Mouse (Mus musculus) liver, postnatal 0 days (tissue): ENCODE results near the gene Pex14. TPM values are rescaled to one million over a fixed set of nuclear protein-coding genes. Genes with fewer than 3 reads are reported as not detected.

Source experiments
- ATAC-seq: fragments of 200-750 bp; cut with Nextera tagmentation; 2 replicates; pipeline ENCODE4 v1.8.0; 2017; ENCODE audit warnings: mild to moderate bottlenecking, moderate library complexity
- DNase-seq: peaks from one replicate; pipeline ENCODE4 v3.0.0-alpha.2; 2016
- H3K27ac ChIP-seq: fragments of 300-500 bp; sonication (generic); 2 replicates; pipeline ENCODE4 v1.5.1; 2014; ENCODE audit warnings: antibody characterized with exemption, moderate library complexity, mild to moderate bottlenecking, low read depth
- H3K27me3 ChIP-seq: fragments of 300-500 bp; sonication (generic); 2 replicates; pipeline ENCODE4 v1.6.1; 2014; ENCODE audit warnings: low read length, control low read depth, mixed read lengths; ENCODE audit not compliant: insufficient read depth
- H3K36me3 ChIP-seq: fragments of 300-500 bp; sonication (generic); replicated peaks from 2 replicates; pipeline ENCODE4 v1.6.1; 2014; ENCODE audit warnings: mild to moderate bottlenecking, control low read depth, low read length, moderate library complexity, mixed read lengths; ENCODE audit not compliant: insufficient read depth
- H3K4me1 ChIP-seq: fragments of 300-500 bp; sonication (generic); 2 replicates; pipeline ENCODE4 v1.6.1; 2014; ENCODE audit warnings: antibody characterized with exemption, mild to moderate bottlenecking, control low read depth; ENCODE audit not compliant: insufficient read depth
- H3K4me2 ChIP-seq: fragments of 300-500 bp; sonication (generic); 2 replicates; pipeline ENCODE4 v1.6.1; 2014; ENCODE audit warnings: low read depth, mild to moderate bottlenecking, low read length, moderate library complexity, mixed read lengths
- H3K4me3 ChIP-seq: fragments of 300-500 bp; sonication (generic); 2 replicates; pipeline ENCODE4 v1.5.1; 2014; ENCODE audit warnings: low read depth, low read length
- H3K9ac ChIP-seq: fragments of 300-500 bp; sonication (generic); replicated peaks from 2 replicates; pipeline ENCODE4 v1.6.1; 2014; ENCODE audit warnings: mild to moderate bottlenecking, moderate library complexity
- H3K9me3 ChIP-seq: fragments of 300-500 bp; sonication (generic); 2 replicates; pipeline ENCODE4 v1.6.1; 2016; ENCODE audit warnings: mild to moderate bottlenecking, control low read depth, low read length, mixed read lengths
- CTCF ChIP-seq: sonication (generic); IDR thresholded peaks from 2 replicates; pipeline ENCODE4 v1.5.1; 2016; ENCODE audit warnings: antibody characterized with exemption, low read depth
- EP300 ChIP-seq: IDR thresholded peaks from 2 replicates; pipeline ENCODE4 v1.6.1; 2016; ENCODE audit warnings: antibody characterized with exemption, low read depth, mild to moderate bottlenecking
- WGBS: fragments of 180-500 bp; shearing (Covaris S2); extraction: QIAGEN DNeasy Blood & Tissue Kit; methylation state at CpG from one replicate; pipeline ENCODE4 v1.1.7; 2014; ENCODE audit not compliant: insufficient replicate concordance; 5-methylcytosine and 5-hydroxymethylcytosine counted together
- polyA plus RNA-seq: library from polyadenylated mRNA; unstranded; fragments of >200 nt; fragmentation: Nextera tagmentation; extraction: Ambion mirVana; gene quantifications from 2 replicates; pipeline ENCODE4 v1.2.1, GENCODE M21; 2015

Gene Pex14
- polyA plus RNA-seq, 1 experiment from 2014 or later: 53.6 TPM

DNA sequence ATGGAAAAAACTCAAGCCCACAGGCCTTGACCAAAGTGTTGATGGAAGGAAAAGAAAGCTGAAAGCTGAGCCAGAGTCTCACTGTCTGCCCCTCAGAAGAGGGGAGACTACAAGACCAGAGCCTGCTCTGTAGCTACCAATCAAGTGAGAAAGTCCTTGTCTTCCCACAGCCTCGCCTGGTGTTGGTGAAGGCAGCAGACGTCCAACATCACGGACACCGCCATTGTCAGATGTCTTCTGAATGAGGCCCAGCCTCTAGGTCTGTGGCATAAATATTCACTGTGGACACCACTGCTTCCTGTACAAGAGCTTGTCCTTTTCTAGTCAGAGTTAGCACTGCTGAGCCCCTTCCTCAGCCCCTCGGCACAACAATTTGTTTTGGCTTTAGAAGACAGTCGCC lies 80.2 kb downstream of the Pex14 start:
- TF ChIP-seq CTCF (no peak), EP300 (no peak)
- DNase-seq (no peak), ATAC-seq (no peak)
- Histone ChIP-seq H3K27me3 (no peaks in the 10 kb centered on the region), H3K27ac (peak overlapping the region; percentile 39; the same call in 1 of the 2 replicates), H3K4me2 (no peak overlapping the region), H3K36me3 (no peaks in the 10 kb centered on the region), H3K9me3 (no peaks in the 10 kb centered on the region), H3K4me3 (no peak overlapping the region), H3K4me1 (peaks cover 5% of the 10 kb centered on the region; the same call in 1 of the 2 replicates), H3K9ac (no peak overlapping the region)
- 80% methylated on average over 6 of the region's 6 CpGs for WGBS

DNA sequence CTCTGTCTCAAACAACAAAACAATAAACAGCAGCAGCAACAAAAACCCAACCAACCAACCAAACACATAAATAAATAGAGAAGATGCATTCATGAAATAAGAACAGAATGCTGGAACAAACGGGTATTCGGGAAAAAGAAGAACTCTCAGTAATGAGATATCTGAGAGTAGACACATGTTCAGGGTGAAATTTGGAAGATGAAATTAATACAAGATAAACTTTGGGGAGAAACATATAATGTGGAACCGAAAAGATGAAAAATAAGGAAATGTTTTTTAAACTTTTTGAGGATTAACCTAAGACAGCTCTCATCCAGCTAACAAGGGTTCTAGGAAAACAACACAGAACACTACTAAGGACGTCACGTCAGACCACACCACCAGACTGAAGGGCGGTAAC lies 92.9 kb downstream of the Pex14 start:
- Histone ChIP-seq H3K36me3 (no peaks in the 10 kb centered on the region), H3K9ac (no peak overlapping the region), H3K4me1 (no peaks in the 10 kb centered on the region), H3K4me2 (no peak overlapping the region), H3K27ac (no peak overlapping the region), H3K9me3 (no peaks in the 10 kb centered on the region), H3K4me3 (no peak overlapping the region), H3K27me3 (no peaks in the 10 kb centered on the region)
- DNase-seq: no peak
- 83% methylated on average over 6 of the region's 6 CpGs for WGBS
- ATAC-seq: no peak
- no peak for TF ChIP-seq EP300
- no peak for TF ChIP-seq CTCF

DNA sequence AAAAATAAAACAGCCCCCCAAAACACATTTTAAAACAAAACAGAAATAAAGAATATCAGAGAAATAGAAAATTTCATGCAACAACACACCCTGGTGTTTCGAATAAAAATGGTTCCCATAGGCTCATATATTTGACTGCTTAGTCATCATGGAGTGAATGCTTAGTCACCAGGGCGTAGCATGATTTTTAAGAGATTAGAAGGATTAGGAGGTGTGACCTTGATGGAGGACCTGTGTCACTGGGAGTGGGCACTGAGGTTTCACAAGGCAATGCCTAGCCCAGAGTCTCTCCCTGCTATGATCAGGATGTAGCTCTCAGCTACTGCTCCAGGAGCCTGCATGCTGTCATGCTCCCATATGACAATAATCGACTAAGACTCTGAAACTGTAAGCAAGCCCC lies 93.6 kb downstream of the Pex14 start:
- H3K27ac ChIP-seq: no peak overlapping the region
- 81% methylated on average over 3 of the region's 3 CpGs for WGBS
- no peak for TF ChIP-seq CTCF
- no peak for TF ChIP-seq EP300
- no peak for ATAC-seq
- no peak overlapping the region for H3K4me3 ChIP-seq
- DNase-seq: no peak
- H3K9ac ChIP-seq: no peak overlapping the region
- no peaks in the 10 kb centered on the region for H3K4me1 ChIP-seq
- H3K9me3 ChIP-seq: no peaks in the 10 kb centered on the region
- no peak overlapping the region for H3K4me2 ChIP-seq
- H3K27me3 ChIP-seq: no peaks in the 10 kb centered on the region
- no peaks in the 10 kb centered on the region for H3K36me3 ChIP-seq

DNA sequence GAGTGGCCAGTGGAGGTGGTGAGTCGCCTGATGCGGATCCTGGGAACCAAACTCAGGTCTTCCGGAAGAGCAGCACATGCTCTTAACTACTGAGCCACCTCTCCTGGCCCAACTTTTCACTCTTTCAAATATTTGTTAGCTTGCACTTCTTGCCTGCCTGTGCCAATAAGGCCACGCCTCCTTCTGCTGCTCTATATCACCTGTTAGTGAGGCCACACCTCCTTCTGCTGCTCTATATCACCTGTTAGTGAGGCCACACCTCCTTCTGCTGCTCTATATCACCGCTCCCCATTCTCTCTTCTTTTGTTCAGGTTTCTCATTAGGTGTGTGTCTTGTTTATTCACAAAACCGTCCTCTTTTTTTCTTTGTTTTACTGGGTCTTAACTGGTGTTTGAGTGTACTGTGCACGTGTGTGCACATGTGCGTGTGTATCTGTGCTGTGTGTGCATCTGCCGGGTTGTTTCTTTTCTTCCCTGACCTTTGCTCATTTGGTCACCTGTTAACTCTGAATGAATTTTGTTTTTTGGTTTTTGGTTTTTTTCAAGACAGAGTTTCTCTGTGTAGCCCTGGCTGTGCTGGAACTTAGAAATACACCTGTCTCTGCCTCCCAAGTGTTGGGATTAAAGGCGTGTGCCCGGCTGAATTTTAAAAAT lies 97.1 kb downstream of the Pex14 start:
- ATAC-seq: peak; percentile 35; the same call in 1 of the 2 replicates

DNA sequence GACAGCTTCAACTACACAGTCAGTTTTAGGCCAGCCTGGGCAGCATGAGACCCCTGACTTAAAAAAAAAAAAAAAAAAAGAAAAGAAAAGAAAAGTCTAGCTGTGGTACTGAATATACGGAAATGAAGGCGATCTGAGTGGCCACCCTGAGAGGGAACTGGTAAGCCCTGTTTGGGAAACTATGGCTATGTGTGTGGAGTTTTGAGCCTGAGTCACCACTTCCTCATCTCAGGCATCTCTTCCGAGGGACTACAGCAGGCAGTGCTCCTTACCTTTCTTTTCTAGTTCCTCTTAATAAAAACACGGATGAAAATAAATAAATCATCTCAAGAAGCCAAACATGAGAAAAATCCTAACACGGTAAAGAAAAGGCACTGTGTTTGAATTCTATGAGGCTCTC lies 98.2 kb downstream of the Pex14 start:
- H3K4me2 ChIP-seq: no peak overlapping the region
- no peaks in the 10 kb centered on the region for H3K9me3 ChIP-seq
- 60% methylated on average over 5 of the region's 5 CpGs for WGBS
- H3K36me3 ChIP-seq: no peaks in the 10 kb centered on the region
- ATAC-seq: no peak
- H3K4me1 ChIP-seq: no peaks in the 10 kb centered on the region
- TF ChIP-seq CTCF (no peak), EP300 (no peak)
- no peaks in the 10 kb centered on the region for H3K27me3 ChIP-seq
- no peak overlapping the region for H3K4me3 ChIP-seq
- no peak overlapping the region for H3K9ac ChIP-seq
- DNase-seq: no peak
- no peak overlapping the region for H3K27ac ChIP-seq

More for the DNA sequence above, 97.1 kb downstream of the Pex14 start:
- H3K4me3 ChIP-seq: no peak overlapping the region
- no peak overlapping the region for H3K9ac ChIP-seq
- H3K9me3 ChIP-seq: no peaks in the 10 kb centered on the region
- no peaks in the 10 kb centered on the region for H3K36me3 ChIP-seq
- no peak for DNase-seq
- no peak overlapping the region for H3K27ac ChIP-seq
- H3K4me1 ChIP-seq: no peaks in the 10 kb centered on the region
- H3K27me3 ChIP-seq: no peaks in the 10 kb centered on the region
- 81% methylated on average over 11 of the region's 11 CpGs for WGBS
- no peak overlapping the region for H3K4me2 ChIP-seq
- TF ChIP-seq CTCF (no peak), EP300 (no peak)

DNA sequence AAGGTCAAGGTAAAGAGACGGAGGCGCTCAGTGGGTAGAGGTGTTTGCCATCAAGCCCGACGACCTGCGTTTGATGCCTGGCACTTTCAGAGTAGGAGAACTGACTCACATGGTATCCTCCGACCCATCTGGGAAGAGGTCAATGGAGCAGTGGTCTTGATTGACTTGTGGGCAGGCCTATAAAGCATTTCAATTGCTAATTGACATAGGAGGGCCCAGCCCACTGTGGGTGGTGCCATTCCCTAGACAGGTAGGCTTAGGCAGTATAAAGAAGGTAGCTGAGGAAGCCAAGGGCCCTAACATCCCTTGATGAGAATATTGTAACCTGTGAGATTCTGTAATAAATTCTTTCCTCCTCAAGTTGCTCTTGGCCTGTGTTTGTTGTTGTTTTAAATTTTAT lies 98.9 kb downstream of the Pex14 start:
- TF ChIP-seq EP300: no peak
- TF ChIP-seq CTCF: no peak
- H3K36me3 ChIP-seq: no peaks in the 10 kb centered on the region
- no peak overlapping the region for H3K9ac ChIP-seq
- DNase-seq (no peak), ATAC-seq (no peak)
- H3K4me1 ChIP-seq: no peaks in the 10 kb centered on the region
- no peaks in the 10 kb centered on the region for H3K9me3 ChIP-seq
- no peaks in the 10 kb centered on the region for H3K27me3 ChIP-seq
- H3K4me3 ChIP-seq: no peak overlapping the region
- H3K4me2 ChIP-seq: no peak overlapping the region
- H3K27ac ChIP-seq: no peak overlapping the region
- 93% methylated on average over 6 of the region's 6 CpGs for WGBS

DNA sequence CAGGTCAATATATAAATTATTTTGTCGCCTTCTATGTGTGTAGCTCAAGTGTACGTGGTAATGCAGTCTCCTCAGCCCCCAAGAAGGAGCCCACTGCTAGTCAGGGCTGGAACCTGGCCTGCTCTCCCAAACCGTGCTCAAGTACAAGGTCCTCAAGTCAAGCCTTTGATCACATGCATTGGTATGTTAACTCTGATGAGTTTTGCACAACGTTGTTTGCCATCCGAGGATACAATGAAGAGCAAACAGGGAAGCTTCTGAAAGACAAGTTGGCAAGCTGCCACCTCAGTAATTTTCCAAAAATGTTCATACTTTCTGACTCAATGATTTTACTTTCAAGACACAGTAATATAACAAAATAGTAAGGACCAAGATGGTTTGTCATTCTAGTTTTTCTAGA lies 105.7 kb downstream of the Pex14 start:
- H3K9me3 ChIP-seq: no peaks in the 10 kb centered on the region
- no peak overlapping the region for H3K4me2 ChIP-seq
- no peaks in the 10 kb centered on the region for H3K4me1 ChIP-seq
- H3K36me3 ChIP-seq: 0 out of 2 replicates have a peak, but pooled peaks cover 2% of the 10 kb centered on the region
- H3K27ac ChIP-seq: 0 out of 2 replicates have a peak overlapping the region, but pooled peaks have one; percentile 4
- no peak overlapping the region for H3K9ac ChIP-seq
- 64% methylated on average over 5 of the region's 5 CpGs for WGBS
- H3K4me3 ChIP-seq: no peak overlapping the region
- ATAC-seq (peak; percentile 66), DNase-seq (no peak)
- TF ChIP-seq EP300: no peak
- no peak for TF ChIP-seq CTCF
- H3K27me3 ChIP-seq: no peaks in the 10 kb centered on the region
